Mouse (Mus musculus) stomach, embryonic 16.5 days (tissue): ENCODE measurements around the gene Trim66. TPM values are rescaled to one million over a fixed set of nuclear protein-coding genes. Genes with fewer than 3 reads are reported as not detected.

Source experiments
- ATAC-seq: fragments of 200-750 bp; cut with Nextera tagmentation; 2 replicates; pipeline ENCODE4 v1.8.0; 2017; ENCODE audit warnings: moderate number of reproducible peaks, moderate TSS enrichment; ENCODE audit not compliant: insufficient read depth, low FRiP score
- H3K27ac ChIP-seq: fragments of 300-500 bp; sonication (generic); 2 replicates; pipeline ENCODE4 v1.5.1; 2014; ENCODE audit warnings: low read length
- H3K27me3 ChIP-seq: fragments of 300-500 bp; sonication (generic); 2 replicates; pipeline ENCODE4 v1.6.1; 2014; ENCODE audit warnings: low read length, control low read depth, mixed read lengths; ENCODE audit not compliant: control insufficient read depth, insufficient read depth
- H3K36me3 ChIP-seq: fragments of 300-500 bp; sonication (generic); 2 replicates; pipeline ENCODE4 v1.6.1; 2014; ENCODE audit warnings: low read length; ENCODE audit not compliant: control insufficient read depth, insufficient read depth
- H3K4me1 ChIP-seq: fragments of 300-500 bp; sonication (generic); 2 replicates; pipeline ENCODE4 v1.6.1; 2014; ENCODE audit warnings: low read length, control low read depth, mixed read lengths; ENCODE audit not compliant: control insufficient read depth, insufficient read depth
- H3K4me2 ChIP-seq: fragments of 300-500 bp; sonication (generic); 2 replicates; pipeline ENCODE4 v1.6.1; 2014; ENCODE audit warnings: low read depth, low read length, mixed read lengths
- H3K4me3 ChIP-seq: fragments of 300-500 bp; sonication (generic); replicated peaks from 2 replicates; pipeline ENCODE4 v1.5.1; 2014; ENCODE audit warnings: mild to moderate bottlenecking, low read length
- H3K9ac ChIP-seq: fragments of 300-500 bp; sonication (generic); 2 replicates; pipeline ENCODE4 v1.6.1; 2014; ENCODE audit warnings: low read length
- H3K9me3 ChIP-seq: fragments of 300-500 bp; sonication (generic); replicated peaks from 2 replicates; pipeline ENCODE4 v1.6.1; 2016; ENCODE audit warnings: low read length, control low read depth; ENCODE audit not compliant: control insufficient read depth
- WGBS: fragments of 180-500 bp; shearing (Covaris S2); extraction: QIAGEN DNeasy Blood & Tissue Kit; methylation state at CpG from one replicate; pipeline ENCODE4 v1.1.7; 2014; 5-methylcytosine and 5-hydroxymethylcytosine counted together
- polyA plus RNA-seq: library from polyadenylated mRNA; unstranded; fragments of >200 nt; fragmentation: Nextera tagmentation; extraction: Ambion mirVana; gene quantifications from 2 replicates; pipeline ENCODE4 v1.2.1, GENCODE M21; 2015

Gene Trim66
- polyA plus RNA-seq, 1 experiment from 2014 or later: 0.09 TPM

DNA sequence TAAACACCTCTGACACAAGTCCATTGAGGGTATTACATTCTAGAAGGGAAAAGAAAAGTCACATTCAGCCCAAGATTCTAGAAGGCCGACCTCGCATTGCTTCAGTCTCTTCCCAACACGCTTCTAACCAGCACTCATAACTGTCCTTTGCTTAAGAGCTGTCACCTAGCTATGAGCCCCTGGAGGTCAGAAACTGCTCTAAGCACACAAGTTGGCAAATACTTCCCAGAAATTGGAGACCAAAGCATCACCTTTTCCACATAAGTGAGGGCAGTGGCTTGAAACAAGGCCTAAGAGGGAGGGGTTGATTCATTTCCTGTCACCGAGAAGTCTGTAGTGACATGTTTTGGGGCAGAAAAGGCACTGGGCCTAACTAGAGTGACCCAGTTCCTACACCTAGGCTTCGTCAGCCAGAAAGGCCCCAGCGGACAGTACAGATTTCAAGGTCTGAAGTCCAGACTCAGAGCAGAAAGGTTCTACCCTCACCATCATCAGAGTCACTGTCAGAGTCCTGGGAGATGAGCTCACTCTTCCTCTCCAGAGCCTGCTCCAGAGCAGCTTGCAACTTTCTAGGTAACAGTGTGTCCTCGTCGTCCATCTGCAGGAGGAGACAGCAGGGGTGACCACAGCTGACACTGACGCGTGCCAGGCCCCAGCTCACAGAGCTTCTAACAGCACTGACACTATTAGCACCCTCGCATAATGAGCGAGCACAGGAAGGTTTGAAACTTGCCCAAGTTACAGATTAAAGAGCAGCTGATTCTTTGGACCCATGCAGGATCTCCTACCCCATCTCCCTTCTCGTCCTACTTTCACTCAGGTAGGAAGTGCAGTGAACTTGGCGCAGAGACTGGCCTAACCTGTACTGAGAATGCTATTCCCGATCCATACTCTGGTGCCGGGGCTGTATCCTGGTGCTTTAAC is 18.1 kb upstream of the Trim66 start:
- Histone ChIP-seq H3K36me3 (peaks cover 7% of the 10 kb centered on the region), H3K4me1 (peaks cover 11% of the 10 kb centered on the region), H3K27me3 (no peaks in the 10 kb centered on the region), H3K9ac (no peak overlapping the region), H3K9me3 (no peaks in the 10 kb centered on the region), H3K4me3 (no peak overlapping the region), H3K27ac (no peak overlapping the region; the same call in 1 of the 2 replicates), H3K4me2 (no peak overlapping the region)
- 63% methylated on average over 16 of the region's 16 CpGs for WGBS
- no peak for ATAC-seq

DNA sequence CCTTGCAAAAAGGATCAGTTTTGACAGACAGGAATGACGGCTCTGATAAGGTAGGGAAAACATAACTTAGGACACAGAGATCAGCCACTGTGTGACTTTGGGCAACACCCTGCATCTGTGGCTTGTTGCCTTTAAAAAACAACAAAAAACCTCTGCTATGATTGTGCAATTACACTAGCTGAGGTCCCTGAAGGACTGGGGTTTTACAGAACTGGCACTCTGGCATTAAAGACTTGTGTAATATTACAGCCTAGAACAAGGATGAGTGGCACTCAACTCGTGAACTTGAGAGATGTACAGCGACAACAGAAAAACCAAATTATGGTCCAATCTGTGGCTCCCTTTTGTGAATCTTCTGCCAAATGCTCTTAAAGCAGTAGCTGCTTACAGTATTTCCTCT is 16.8 kb upstream of the Trim66 start:
- H3K9me3 ChIP-seq: no peaks in the 10 kb centered on the region
- H3K27me3 ChIP-seq: no peaks in the 10 kb centered on the region
- no peak for ATAC-seq
- H3K36me3 ChIP-seq: peaks cover 8% of the 10 kb centered on the region
- H3K4me3 ChIP-seq: no peak overlapping the region
- no peak overlapping the region for H3K9ac ChIP-seq
- peaks cover 22% of the 10 kb centered on the region for H3K4me1 ChIP-seq
- 74% methylated on average over 3 of the region's 3 CpGs for WGBS
- H3K27ac ChIP-seq: peak overlapping the region; percentile 42; the same call in 1 of the 2 replicates
- H3K4me2 ChIP-seq: no peak overlapping the region

DNA sequence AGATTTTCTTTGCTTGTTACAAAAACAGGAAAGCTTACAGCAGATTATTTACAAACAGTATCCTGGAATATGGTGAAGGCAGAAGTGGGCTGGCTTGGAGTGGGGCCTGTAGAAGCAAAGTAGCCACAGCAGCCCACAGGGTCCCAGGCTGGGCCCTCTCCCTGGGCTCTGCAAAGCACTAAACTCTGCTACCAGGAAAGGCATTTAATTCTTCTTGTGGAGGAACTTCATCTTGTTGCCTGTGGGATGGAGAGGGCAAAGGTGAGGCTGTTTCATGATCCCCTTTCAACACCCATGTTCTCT is 16.5 kb upstream of the Trim66 start:
- Histone ChIP-seq H3K9me3 (no peaks in the 10 kb centered on the region), H3K4me2 (no peak overlapping the region), H3K4me3 (no peak overlapping the region), H3K27me3 (no peaks in the 10 kb centered on the region), H3K4me1 (peaks cover 22% of the 10 kb centered on the region), H3K27ac (0 out of 2 replicates have a peak overlapping the region, but pooled peaks have one; percentile 23), H3K36me3 (peaks cover 8% of the 10 kb centered on the region), H3K9ac (no peak overlapping the region)
- ATAC-seq: no peak

DNA sequence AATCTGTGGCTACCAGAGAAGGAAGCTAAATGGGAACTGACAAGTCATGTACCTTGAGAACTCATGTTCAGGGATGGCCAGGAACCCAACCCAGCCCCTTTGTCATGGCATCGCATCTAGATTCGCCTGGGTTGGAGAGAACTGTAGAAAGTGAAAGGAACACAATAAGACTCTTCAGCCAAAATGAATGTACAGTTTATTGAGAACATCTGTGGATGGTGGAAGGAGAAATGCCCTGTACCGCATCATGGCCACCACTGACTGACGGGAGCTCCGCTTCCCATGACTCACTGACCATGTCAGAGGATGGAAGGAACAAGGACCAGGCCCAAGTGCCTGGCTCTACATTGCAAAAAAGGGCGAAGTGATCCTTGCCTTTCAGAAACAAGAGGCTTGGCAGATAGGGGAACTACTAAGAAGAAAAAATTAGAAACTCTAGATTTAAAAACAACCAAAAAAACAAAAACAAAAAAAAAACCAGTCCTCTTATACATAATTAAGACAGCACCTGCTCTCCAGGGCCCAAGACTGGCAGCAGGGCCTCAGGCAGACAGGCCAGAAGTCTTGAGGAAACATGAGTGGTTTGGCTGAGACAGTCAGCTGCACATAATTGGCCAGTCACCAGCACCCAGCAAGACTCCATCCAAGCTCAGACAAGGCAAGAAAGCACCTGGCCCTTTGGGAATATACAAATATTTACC is 16.0 kb upstream of the Trim66 start:
- peaks cover 8% of the 10 kb centered on the region for H3K36me3 ChIP-seq
- no peak for ATAC-seq
- no peaks in the 10 kb centered on the region for H3K9me3 ChIP-seq
- no peak overlapping the region for H3K4me2 ChIP-seq
- no peak overlapping the region for H3K9ac ChIP-seq
- H3K27me3 ChIP-seq: no peaks in the 10 kb centered on the region
- no peak overlapping the region for H3K4me3 ChIP-seq
- H3K27ac ChIP-seq: peak overlapping the region; percentile 29; the same call in 1 of the 2 replicates
- peaks cover 22% of the 10 kb centered on the region for H3K4me1 ChIP-seq
- WGBS: 67% methylated on average over 6 of the region's 6 CpGs

DNA sequence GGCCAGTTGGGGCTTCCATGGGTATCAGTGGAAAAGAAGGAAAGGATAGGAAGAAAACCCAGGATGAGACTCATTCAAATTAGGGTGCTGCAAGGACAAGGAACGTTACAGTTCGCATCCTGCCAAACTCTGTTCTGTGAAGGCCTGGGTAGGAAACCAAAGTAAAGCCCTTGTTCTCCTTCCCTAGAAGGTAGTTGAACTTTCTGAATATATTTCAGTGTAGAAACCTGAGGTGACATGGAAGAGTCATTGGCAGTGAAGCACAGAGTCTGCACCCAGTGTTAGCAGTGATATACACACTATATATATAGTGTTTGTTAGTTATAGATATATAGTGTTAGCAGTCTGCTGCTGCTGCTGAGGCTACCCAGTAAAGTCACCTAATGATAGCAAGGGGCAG is 15.4 kb upstream of the Trim66 start:
- H3K4me1 ChIP-seq: peaks cover 24% of the 10 kb centered on the region
- no peak for ATAC-seq
- no peak overlapping the region for H3K9ac ChIP-seq
- WGBS: 63% methylated on average over 2 of the region's 2 CpGs
- H3K9me3 ChIP-seq: no peaks in the 10 kb centered on the region
- H3K27ac ChIP-seq: peak overlapping the region; percentile 29; the same call in 1 of the 2 replicates
- no peak overlapping the region for H3K4me3 ChIP-seq
- no peak overlapping the region for H3K4me2 ChIP-seq
- peaks cover 8% of the 10 kb centered on the region for H3K36me3 ChIP-seq
- H3K27me3 ChIP-seq: no peaks in the 10 kb centered on the region

DNA sequence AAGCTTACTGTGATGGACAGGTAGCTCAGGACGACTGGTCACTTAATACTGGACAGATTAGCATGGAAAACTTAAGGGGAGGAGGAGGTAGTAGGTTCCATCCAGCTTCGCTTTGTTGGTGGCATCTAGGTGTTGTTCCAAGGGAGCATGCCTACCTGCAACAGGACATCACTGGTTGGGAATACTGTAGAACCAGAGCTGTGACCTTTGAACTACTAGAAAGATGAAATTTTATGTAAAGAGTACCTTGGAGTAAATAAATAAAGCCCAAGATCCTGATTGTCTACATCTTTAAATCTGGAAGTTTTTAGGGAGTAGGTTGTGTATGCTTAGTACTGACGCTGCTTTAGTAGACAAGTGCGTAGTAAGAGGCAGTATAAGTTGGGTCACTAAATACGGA is 14.2 kb upstream of the Trim66 start:
- WGBS: 72% methylated on average over 5 of the region's 5 CpGs
- ATAC-seq: no peak
- Histone ChIP-seq H3K9me3 (no peaks in the 10 kb centered on the region), H3K4me1 (peaks cover 33% of the 10 kb centered on the region), H3K4me2 (no peak overlapping the region), H3K27ac (no peak overlapping the region), H3K36me3 (peaks cover 8% of the 10 kb centered on the region), H3K27me3 (no peaks in the 10 kb centered on the region), H3K9ac (no peak overlapping the region), H3K4me3 (no peak overlapping the region)

DNA sequence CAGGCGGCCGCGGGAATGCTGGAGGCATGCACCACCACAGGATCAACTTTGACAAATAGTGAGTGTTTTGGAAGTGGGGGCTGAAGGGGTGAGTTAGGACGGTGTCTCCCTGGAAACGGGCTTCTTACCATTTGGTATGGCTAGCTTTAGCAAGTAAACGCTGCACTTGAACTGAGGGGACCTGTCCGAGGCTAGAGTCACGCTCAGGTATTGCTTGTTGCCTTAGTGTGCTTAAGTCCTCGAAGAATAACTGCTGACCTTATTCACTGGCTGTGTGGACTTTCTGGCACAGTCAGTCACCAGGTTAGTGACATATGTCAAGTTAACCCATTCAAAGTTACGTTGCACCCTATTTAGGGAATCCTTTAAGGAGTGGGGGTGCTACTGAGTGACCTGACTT is 12.0 kb upstream of the Trim66 start:
- Histone ChIP-seq H3K9me3 (no peaks in the 10 kb centered on the region), H3K27ac (peak overlapping the region; percentile 98), H3K9ac (peak overlapping the region; percentile 97), H3K4me1 (peaks cover 33% of the 10 kb centered on the region), H3K4me2 (peak overlapping the region; percentile 91), H3K27me3 (no peaks in the 10 kb centered on the region), H3K36me3 (peaks cover 8% of the 10 kb centered on the region), H3K4me3 (peak overlapping the region; percentile 76)
- 2% methylated on average over 10 of the region's 10 CpGs for WGBS
- no peak for ATAC-seq

DNA sequence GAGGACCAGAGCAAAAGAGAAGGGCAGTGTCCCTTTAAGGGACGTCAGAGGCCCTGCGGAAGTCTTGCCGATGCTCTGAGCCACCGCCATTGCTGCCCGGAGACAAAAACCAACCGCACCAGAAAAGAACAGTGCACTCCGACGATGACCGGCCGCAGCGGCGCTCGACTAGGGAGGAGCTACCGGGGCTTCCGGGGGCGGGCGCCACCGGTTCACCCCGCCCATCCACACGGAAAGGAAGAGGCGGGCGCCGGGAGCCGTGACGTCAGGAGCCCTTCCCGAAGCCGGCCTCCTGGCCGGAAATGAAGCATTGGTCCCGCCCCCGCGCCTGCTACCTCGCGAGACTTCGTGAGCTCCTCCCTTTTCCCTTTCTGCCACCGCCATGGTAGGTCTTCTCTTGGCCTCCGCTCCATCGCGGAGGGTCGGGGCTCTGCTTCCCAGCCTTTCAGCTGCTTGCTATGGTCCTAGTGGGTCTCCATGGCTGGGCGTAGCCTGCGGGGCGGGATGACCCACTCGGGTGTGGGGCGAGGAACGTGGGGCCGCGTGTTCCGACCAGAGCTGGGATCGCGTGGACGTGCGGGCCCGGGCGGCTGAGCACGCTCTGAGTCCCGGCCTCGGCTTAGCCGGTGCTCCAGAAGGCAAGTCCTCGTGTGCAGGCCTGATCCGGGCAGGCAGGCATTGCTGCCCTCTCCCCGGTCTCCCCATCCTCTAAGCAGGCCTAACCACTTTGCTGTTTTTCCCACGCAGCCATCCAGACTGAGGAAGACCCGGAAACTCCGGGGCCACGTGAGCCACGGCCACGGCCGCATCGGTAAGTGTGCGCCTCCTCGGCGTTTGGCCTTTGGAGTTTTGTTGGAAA is 11.1 kb upstream of the Trim66 start, which contains the start of gene Rpl27a:
TSS of gene Rpl27a (plus strand) at position 310 of the 859 bp plus-strand sequence.
- peak; percentile 95 for ATAC-seq
- peaks cover 33% of the 10 kb centered on the region for H3K4me1 ChIP-seq
- H3K27ac ChIP-seq: peak within 1 kb of the TSS; percentile 98
- H3K9me3 ChIP-seq: no peaks in the 10 kb centered on the region
- H3K4me3 ChIP-seq: peak within 1 kb of the TSS; percentile 76
- H3K27me3 ChIP-seq: no peaks in the 10 kb centered on the region
- WGBS: under 1% methylated on average over 72 of the region's 72 CpGs
- H3K9ac ChIP-seq: peak within 1 kb of the TSS; percentile 97
- H3K4me2 ChIP-seq: peak within 1 kb of the TSS; percentile 91
- H3K36me3 ChIP-seq: peaks cover 3% of the 10 kb centered on the region
